Mouse (Mus musculus): ENCODE data around the gene Ndufs6.

- TF ChIP-seq MAX (IDR thresholded peaks at IDR 0.05; ENCODE audit: low read depth) (no peak), SRF (IDR thresholded peaks at IDR 0.05; ENCODE audit: control insufficient read depth, insufficient read length, low read depth) (no peak)
These were observed 46.3 kb upstream of the Ndufs6 start for GRCm38 (mm10) chr13:73374612-73375011.
